Mouse (Mus musculus) ovary, postnatal 10 days (tissue): ENCODE measurements around the gene Mindy4.

Experiments used
- DNase-seq: peaks from one replicate; pipeline ENCODE4 v3.0.0; 2022; ENCODE audit warnings: low spot score

Gene Mindy4

GRCm38 (mm10) chr6:55310179-55310578 is 107.0 kb downstream of the Mindy4 start:
- DNase-seq: no peak

- no peak for DNase-seq
Observed at GRCm38 (mm10) chr6:55311962-55312361, 108.8 kb downstream of the Mindy4 start.

DNA sequence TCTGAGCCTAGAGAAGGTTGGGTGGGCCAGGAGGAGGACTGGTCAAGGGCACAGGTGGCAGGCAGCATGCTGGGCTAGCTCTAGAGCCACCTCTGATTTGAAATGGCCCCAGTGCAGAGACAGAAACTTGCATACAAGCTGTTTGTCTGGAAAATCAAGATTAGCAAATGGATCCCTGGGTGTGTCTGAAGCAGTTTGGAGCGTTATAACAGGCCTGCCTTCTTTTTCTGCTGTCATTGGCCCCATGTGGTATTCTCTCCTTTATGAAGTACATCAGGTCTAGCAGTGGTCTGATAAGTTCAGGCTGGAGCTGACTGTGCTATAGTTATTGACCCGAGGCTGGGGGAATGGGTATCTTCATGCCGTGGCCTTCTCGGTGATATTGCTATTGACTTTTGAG is 110.7 kb downstream of the Mindy4 start:
- no peak for DNase-seq

GRCm38 (mm10) chr6:55314628-55315027 is 111.4 kb downstream of the Mindy4 start:
- DNase-seq: no peak

- no peak for DNase-seq
Observed at GRCm38 (mm10) chr6:55318597-55318996, 115.4 kb downstream of the Mindy4 start.

- no peak for DNase-seq
Observed at GRCm38 (mm10) chr6:55319585-55320551, 116.7 kb downstream of the Mindy4 start.

- DNase-seq: no peak
Observed at GRCm38 (mm10) chr6:55320894-55321293, 117.7 kb downstream of the Mindy4 start.

DNA sequence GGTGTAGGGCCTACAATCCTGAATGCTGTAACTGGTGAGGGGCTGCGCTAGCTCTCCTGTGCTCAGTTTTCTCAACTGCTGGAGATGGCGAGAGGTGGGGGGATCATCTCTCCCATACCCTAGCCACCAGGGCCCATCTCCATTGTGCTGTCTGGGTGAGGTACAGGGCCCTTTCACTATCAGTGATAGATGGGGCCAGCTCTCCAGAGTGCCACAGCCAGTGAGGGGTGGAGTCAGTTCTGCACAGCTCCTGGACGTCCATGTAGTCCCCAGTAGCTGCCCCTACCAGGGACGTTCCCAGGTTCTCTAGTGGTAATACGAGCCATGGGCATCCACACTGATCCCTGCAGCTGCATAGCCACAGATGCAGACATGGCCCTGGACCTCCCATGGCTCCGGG is 118.3 kb downstream of the Mindy4 start:
- DNase-seq: no peak

DNA sequence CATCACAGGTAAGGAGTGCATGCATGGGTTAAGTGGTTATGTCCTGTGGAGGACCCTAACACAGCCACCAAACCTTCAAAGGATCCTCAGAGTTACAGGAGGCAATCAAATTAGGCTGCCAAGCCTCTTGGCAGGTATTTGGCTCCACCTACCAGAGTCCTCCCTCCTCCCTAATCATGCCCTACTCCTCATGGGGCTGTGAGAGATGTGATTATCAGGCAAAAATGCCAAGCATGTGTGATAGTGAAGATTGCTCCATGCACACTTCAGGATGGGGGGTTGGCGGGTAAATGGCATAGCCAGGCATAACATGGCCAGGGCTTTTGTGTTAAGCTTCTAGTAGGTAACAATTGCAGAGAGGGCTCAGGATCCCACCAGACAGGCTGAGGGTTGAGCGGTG is 119.8 kb downstream of the Mindy4 start:
- DNase-seq: no peak

DNA sequence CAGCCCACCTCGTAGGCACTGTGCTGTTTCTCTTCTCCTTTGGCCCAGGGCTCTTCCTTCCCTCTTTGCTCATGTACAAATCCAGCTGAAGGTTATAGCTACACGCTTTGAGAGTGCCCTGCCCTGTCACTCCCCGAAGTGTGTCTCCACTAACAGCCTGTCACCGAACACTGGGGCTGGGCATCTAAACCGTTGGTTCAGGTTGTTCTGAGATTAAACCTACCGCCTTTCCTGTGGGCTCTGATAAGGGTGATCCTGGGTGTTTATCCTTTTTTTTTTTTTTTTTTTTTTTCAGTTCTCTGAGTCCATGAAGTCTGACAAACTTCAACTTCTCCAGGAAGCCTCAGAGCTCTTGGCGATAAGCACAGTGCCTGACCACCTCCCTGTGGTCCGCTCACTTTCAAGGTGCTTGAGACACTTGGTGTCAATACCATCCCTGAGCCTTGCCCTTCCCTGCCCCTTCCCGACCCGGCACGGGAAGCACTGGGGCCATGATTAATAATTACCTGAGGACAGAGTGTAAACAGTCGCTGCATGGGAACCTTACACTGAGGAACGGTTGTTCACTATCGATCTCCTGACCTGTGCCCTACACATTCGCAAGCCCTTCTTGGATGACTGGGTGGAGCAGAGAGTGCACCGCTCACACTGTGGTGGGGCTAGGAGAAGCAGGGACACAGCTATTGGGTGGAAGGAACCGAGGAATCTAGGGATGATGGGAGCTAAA is 120.9 kb downstream of the Mindy4 start:
- no peak for DNase-seq

GRCm38 (mm10) chr6:55324785-55325184 is 121.6 kb downstream of the Mindy4 start:
- DNase-seq: no peak

DNA sequence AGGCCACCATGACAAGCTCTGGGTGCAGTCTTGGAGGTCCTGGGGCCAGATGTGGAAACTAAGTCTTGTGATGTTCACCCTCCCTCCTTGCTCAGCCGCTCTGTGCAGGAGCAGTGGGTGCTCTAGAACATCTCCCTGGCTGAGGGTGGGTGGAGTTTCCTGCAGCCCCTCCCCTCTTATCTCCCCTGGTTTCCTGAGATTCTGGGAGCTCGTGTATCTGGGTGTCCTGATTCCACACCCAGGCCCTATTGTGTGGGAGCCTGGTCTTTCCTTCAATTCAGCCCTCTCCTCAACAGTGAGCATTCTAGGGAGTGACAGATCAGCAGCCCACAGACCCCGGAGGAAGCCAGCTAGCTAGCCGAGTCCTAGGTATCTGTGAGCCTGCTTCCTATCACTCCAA is 123.1 kb downstream of the Mindy4 start:
- no peak for DNase-seq

DNA sequence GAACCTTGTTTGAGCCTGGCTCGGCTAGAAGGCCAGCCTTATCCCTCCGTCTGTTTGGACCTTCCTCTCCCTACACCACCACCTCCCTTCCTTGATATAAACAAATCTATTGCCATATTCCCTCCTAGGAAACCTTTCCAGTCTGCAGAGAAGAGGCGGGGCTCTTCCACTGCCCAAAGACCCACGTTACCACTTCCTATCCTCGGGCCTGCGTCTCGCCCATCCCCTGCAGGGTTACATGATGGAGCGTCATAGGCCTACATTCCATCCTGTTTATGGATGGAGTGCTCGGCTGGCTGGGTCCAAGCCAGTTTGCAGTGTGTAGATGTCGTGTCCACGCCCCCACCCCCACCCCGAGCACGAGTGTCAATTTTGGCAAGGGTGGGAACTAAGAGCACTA is 124.1 kb downstream of the Mindy4 start:
- no peak for DNase-seq

GRCm38 (mm10) chr6:55328179-55328578 is 125.0 kb downstream of the Mindy4 start:
- DNase-seq: no peak

DNA sequence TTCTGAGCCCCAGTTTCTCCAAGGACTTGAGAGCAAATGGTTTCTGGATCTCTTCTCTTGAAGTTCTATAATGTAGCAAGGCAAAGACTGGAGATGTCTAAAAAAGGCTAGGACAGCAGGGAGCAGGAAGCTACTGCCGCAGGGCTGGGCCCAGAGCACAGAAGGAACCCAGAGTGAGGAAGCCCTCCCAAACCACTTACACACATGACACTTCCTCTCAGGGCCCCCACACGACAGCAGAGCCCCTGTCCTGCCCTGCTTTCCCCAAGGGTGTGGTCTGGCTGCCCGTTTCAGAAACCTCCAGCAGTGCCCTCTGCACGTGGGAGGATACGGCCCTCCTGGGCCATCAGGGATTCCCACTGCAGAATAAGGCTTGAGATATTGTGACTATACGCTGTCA is 128.1 kb downstream of the Mindy4 start:
- no peak for DNase-seq

GRCm38 (mm10) chr6:55332100-55332772 is 129.1 kb downstream of the Mindy4 start:
- no peak for DNase-seq

DNA sequence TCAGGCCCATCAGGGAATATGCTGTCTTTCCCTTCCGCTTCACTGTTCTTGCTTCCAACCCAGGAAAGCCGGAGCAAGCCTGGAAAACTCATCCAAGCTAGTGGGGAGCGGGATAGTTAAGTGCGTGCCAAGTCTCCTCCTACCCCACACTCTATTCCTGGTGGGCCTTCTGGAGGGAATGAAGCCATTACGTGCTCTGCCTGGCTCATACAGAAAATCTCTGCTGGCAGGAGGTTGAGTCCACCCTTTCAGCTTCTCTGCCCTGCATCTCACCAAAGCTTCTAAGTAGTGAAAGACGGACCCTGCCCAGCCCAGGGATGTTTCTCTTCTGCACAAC is 129.6 kb downstream of the Mindy4 start:
- no peak for DNase-seq

DNA sequence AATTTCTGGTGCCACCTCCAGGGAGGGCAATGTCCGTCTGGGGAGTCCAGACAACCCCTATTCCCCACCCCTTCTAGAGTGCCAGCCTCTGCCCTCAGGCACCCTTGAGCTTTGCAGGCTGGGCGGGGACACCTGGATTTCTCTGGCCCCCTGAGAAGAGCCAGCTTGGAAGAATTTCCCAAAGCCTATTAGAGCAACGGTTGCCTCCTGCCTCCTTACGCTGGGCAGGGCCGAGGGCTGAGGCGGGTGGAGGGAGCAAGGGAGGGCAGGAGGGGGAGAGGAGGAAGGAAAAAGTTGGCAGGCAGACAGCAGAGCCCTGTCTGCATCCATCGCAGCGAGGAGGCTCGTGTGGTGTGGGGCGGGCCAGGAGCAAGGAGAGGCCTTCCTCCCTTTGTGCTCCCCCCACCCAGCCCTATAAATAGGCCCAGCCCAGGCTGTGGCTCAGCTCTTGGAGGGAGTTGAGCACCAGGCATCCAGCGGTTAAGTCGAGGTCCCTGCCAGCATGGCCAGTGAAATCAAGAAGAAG is 132.9 kb downstream of the Mindy4 start, which contains the start of gene Aqp1:
Aqp1 (plus strand) TSS at position 444 of the 526 bp plus-strand sequence.
- no peak for DNase-seq

DNA sequence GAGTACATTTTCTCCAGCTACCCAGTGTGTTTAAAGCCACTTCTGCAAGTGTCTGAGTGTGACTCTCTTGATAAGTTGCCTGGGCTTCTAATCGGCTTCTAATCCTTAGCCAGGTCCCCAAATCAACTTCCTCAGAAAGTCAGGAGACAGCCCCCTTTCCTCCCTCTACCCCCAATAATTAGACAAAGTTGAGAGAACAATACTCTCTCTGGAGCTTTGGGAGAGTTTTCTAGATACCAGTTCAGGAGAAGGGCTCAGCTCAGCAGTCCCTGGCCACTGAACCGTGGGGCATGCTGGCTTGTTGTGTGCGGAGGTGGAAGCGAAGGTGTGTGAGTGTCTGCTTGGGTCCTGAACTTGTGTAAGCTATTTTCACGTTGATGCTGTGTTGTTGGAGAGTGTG is 134.1 kb downstream of the Mindy4 start:
- no peak for DNase-seq

DNA sequence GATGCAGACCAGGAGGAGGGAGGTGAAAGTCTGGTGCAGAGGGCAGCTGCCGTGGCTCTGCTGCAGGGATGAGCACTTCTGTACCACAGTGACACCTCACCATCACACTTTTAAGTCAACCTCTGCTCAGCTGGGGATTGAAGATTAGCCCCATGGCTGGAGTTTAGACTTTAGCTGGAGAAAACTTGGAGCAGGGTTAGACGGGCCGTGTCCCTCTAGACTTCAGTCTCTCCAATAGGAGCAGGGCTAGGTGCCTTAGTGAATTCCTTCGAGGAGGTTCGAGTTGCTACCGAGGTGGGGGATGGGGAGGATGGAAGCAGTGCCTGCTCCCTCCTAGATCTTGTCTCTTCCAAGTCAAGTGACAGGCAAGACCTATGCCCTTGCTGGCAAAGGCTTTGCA is 134.9 kb downstream of the Mindy4 start:
- DNase-seq: no peak

DNA sequence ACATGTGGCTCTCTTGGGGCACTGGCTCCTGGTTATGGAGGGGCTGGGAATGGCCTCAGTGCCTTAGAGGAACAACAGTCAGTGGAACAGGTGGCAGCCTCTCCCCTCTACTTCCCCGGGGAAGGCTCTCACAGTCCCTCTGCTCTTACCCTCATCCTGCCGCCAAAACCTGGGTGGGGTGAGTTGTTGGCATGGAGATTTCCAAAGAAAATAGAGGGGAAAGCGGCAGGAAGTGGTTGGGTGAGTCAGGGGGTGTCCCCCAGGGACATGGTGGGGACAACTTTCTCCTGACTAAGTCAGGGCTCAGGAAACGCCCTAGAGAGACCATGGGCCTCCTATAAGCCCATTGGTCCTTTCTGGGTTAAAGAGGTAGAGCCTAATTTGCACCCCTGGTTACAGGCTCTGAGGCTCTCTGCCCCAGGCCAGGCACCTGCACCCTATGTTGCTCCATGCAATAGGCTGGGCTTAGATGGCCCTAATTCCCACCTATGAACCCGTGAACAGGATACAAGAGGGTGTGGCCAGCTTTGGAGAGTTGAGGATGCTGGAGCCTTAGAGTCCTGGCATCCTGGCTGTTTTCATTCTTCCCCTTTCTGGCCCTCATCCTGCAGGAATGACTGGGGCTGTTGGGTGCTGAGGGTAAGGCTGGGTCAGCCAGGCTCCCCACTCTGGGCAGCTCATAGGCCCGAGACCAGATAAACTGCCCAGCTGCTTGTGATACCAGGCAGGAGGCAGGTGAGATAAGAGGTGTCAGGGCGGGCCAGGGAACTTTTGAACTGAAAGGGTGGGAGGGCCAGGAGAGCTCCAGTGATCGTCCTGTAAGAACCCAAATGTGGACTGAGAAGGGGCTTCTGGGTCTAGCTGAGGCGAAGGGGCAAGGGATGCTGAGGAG is 136.0 kb downstream of the Mindy4 start:
- no peak for DNase-seq
